Mouse (Mus musculus): ENCODE results near the gene Mepce. TPM values are rescaled to one million over a fixed set of nuclear protein-coding genes. Genes with fewer than 3 reads are reported as not detected.

Mepce gene
- polyA plus RNA-seq, 1 experiment: 41.9 TPM

GRCm38 (mm10) chr5:137828694-137829093 is 41.2 kb upstream of the Mepce start:
- Histone ChIP-seq H3K27ac (ENCODE audit: insufficient read depth, low read length) (no peak overlapping the region), H3K4me1 (ENCODE audit: control insufficient read depth, insufficient read depth, low read length) (no peaks in the 10 kb centered on the region), H3K27me3 (ENCODE audit: control insufficient read depth, insufficient read depth, low read length) (no peaks in the 10 kb centered on the region), H3K4me3 (replicated peaks; ENCODE audit: insufficient read depth, low read depth, low read length) (no peak overlapping the region)
- no peak for TF ChIP-seq POLR2A (IDR thresholded peaks at IDR 0.05; ENCODE audit: borderline replicate concordance, insufficient read depth, low read length)
- TF ChIP-seq CTCF (IDR thresholded peaks at IDR 0.05; ENCODE audit: borderline replicate concordance, insufficient read depth, low read depth, low read length): no peak
- 80% methylated on average over 6 of the region's 6 CpGs for WGBS
- DNase-seq: no peak

- no peak for DNase-seq
- 71% methylated on average over 7 of the region's 7 CpGs for WGBS
- Histone ChIP-seq H3K27ac (ENCODE audit: insufficient read depth, low read length) (no peak overlapping the region), H3K4me3 (replicated peaks; ENCODE audit: insufficient read depth, low read depth, low read length) (no peak overlapping the region), H3K4me1 (ENCODE audit: control insufficient read depth, insufficient read depth, low read length) (no peaks in the 10 kb centered on the region), H3K27me3 (ENCODE audit: control insufficient read depth, insufficient read depth, low read length) (no peaks in the 10 kb centered on the region)
- TF ChIP-seq POLR2A (IDR thresholded peaks at IDR 0.05; ENCODE audit: borderline replicate concordance, insufficient read depth, low read length): no peak
Measured at GRCm38 (mm10) chr5:137826421-137826820, 39.0 kb upstream of the Mepce start.

- Histone ChIP-seq H3K27me3 (ENCODE audit: control insufficient read depth, insufficient read depth, low read length) (no peaks in the 10 kb centered on the region), H3K27ac (ENCODE audit: insufficient read depth, low read length) (no peak overlapping the region), H3K4me1 (ENCODE audit: control insufficient read depth, insufficient read depth, low read length) (no peaks in the 10 kb centered on the region), H3K4me3 (replicated peaks; ENCODE audit: insufficient read depth, low read depth, low read length) (no peak overlapping the region)
- WGBS: 69% methylated on average over 2 of the region's 2 CpGs
- no peak for TF ChIP-seq CTCF (IDR thresholded peaks at IDR 0.05; ENCODE audit: borderline replicate concordance, insufficient read depth, low read depth, low read length)
- no peak for TF ChIP-seq POLR2A (IDR thresholded peaks at IDR 0.05; ENCODE audit: borderline replicate concordance, insufficient read depth, low read length)
- no peak for DNase-seq
Measured at GRCm38 (mm10) chr5:137825971-137826370, 38.5 kb upstream of the Mepce start.

GRCm38 (mm10) chr5:137825030-137825429 is 37.6 kb upstream of the Mepce start:
- no peak overlapping the region for H3K27ac ChIP-seq (ENCODE audit: insufficient read depth, low read length)
- H3K4me3 ChIP-seq (replicated peaks; ENCODE audit: insufficient read depth, low read depth, low read length): no peak overlapping the region
- TF ChIP-seq POLR2A (IDR thresholded peaks at IDR 0.05; ENCODE audit: borderline replicate concordance, insufficient read depth, low read length): no peak
- no peak for TF ChIP-seq CTCF (IDR thresholded peaks at IDR 0.05; ENCODE audit: borderline replicate concordance, insufficient read depth, low read depth, low read length)
- no peaks in the 10 kb centered on the region for H3K27me3 ChIP-seq (ENCODE audit: control insufficient read depth, insufficient read depth, low read length)
- no peak for DNase-seq
- H3K4me1 ChIP-seq (ENCODE audit: control insufficient read depth, insufficient read depth, low read length): no peaks in the 10 kb centered on the region
- 91% methylated on average over 3 of the region's 3 CpGs for WGBS

- 91% methylated on average over 6 of the region's 6 CpGs for WGBS
- Histone ChIP-seq H3K27ac (ENCODE audit: insufficient read depth, low read length) (no peak overlapping the region), H3K27me3 (ENCODE audit: control insufficient read depth, insufficient read depth, low read length) (no peaks in the 10 kb centered on the region), H3K4me1 (ENCODE audit: control insufficient read depth, insufficient read depth, low read length) (no peaks in the 10 kb centered on the region), H3K4me3 (replicated peaks; ENCODE audit: insufficient read depth, low read depth, low read length) (no peak overlapping the region)
- no peak for DNase-seq
- TF ChIP-seq CTCF (IDR thresholded peaks at IDR 0.05; ENCODE audit: borderline replicate concordance, insufficient read depth, low read depth, low read length) (no peak), POLR2A (IDR thresholded peaks at IDR 0.05; ENCODE audit: borderline replicate concordance, insufficient read depth, low read length) (no peak)
Measured at GRCm38 (mm10) chr5:137823455-137824045, 36.1 kb upstream of the Mepce start.

GRCm38 (mm10) chr5:137822602-137823001 is 35.1 kb upstream of the Mepce start:
- Histone ChIP-seq H3K27ac (ENCODE audit: insufficient read depth, low read length) (no peak overlapping the region), H3K4me1 (ENCODE audit: control insufficient read depth, insufficient read depth, low read length) (no peaks in the 10 kb centered on the region), H3K27me3 (ENCODE audit: control insufficient read depth, insufficient read depth, low read length) (no peaks in the 10 kb centered on the region), H3K4me3 (replicated peaks; ENCODE audit: insufficient read depth, low read depth, low read length) (no peak overlapping the region)
- 75% methylated on average over 1 of the region's 1 CpGs for WGBS
- DNase-seq: peak; percentile 6 to 18
- TF ChIP-seq CTCF (IDR thresholded peaks at IDR 0.05; ENCODE audit: borderline replicate concordance, insufficient read depth, low read depth, low read length): no peak
- no peak for TF ChIP-seq POLR2A (IDR thresholded peaks at IDR 0.05; ENCODE audit: borderline replicate concordance, insufficient read depth, low read length)

GRCm38 (mm10) chr5:137822126-137822525 is 34.7 kb upstream of the Mepce start:
- TF ChIP-seq POLR2A (IDR thresholded peaks at IDR 0.05; ENCODE audit: borderline replicate concordance, insufficient read depth, low read length) (no peak), CTCF (IDR thresholded peaks at IDR 0.05; ENCODE audit: borderline replicate concordance, insufficient read depth, low read depth, low read length) (no peak)
- H3K27me3 ChIP-seq (ENCODE audit: control insufficient read depth, insufficient read depth, low read length): no peaks in the 10 kb centered on the region
- DNase-seq: no peak
- H3K27ac ChIP-seq (ENCODE audit: insufficient read depth, low read length): no peak overlapping the region
- WGBS: 39% methylated on average over 4 of the region's 4 CpGs
- H3K4me1 ChIP-seq (ENCODE audit: control insufficient read depth, insufficient read depth, low read length): no peaks in the 10 kb centered on the region
- H3K4me3 ChIP-seq (replicated peaks; ENCODE audit: insufficient read depth, low read depth, low read length): no peak overlapping the region

- no peak for TF ChIP-seq POLR2A (IDR thresholded peaks at IDR 0.05; ENCODE audit: borderline replicate concordance, insufficient read depth, low read length)
- DNase-seq: no peak
- WGBS: 61% methylated on average over 4 of the region's 4 CpGs
- Histone ChIP-seq H3K27ac (ENCODE audit: insufficient read depth, low read length) (no peak overlapping the region), H3K4me3 (replicated peaks; ENCODE audit: insufficient read depth, low read depth, low read length) (no peak overlapping the region), H3K27me3 (ENCODE audit: control insufficient read depth, insufficient read depth, low read length) (no peaks in the 10 kb centered on the region), H3K4me1 (ENCODE audit: control insufficient read depth, insufficient read depth, low read length) (no peaks in the 10 kb centered on the region)
Measured at GRCm38 (mm10) chr5:137817466-137818222, 30.2 kb upstream of the Mepce start.

All from cerebellum, adult 2 months (tissue).